Mouse (Mus musculus): ENCODE measurements around the gene Vtn. TPM values are rescaled to one million over a fixed set of nuclear protein-coding genes. Genes with fewer than 3 reads are reported as not detected.

The Vtn gene
- polyA plus RNA-seq, 1 experiment, result 6.4 TPM

- Histone ChIP-seq H3K4me1 (ENCODE audit: control insufficient read depth, insufficient read depth, insufficient read length, low read length) (no peaks in the 10 kb centered on the region), H3K4me3 (ENCODE audit: insufficient read depth, low read depth, low read length) (no peak overlapping the region; the same call in 1 of the 2 replicates), H3K27ac (replicated peaks; ENCODE audit: low read depth, low read length) (no peak overlapping the region)
Observed at GRCm38 (mm10) chr11:78513106-78513790, 14.4 kb downstream of the Vtn start.

GRCm38 (mm10) chr11:78515549-78516325, 16.8 kb downstream of the Vtn start:
- Histone ChIP-seq H3K4me1 (ENCODE audit: control insufficient read depth, insufficient read depth, insufficient read length, low read length) (no peaks in the 10 kb centered on the region), H3K27ac (replicated peaks; ENCODE audit: low read depth, low read length) (no peak overlapping the region)

GRCm38 (mm10) chr11:78518931-78519330, 20.0 kb downstream of the Vtn start:
- H3K4me1 ChIP-seq (ENCODE audit: control insufficient read depth, insufficient read depth, insufficient read length, low read length), result no peaks in the 10 kb centered on the region
- no peak overlapping the region for H3K27ac ChIP-seq (replicated peaks; ENCODE audit: low read depth, low read length)
- no peak overlapping the region for H3K4me3 ChIP-seq (ENCODE audit: insufficient read depth, low read depth, low read length)

More at GRCm38 (mm10) chr11:78515549-78516325, 16.8 kb downstream of the Vtn start:
- H3K4me3 ChIP-seq (ENCODE audit: insufficient read depth, low read depth, low read length), result no peak overlapping the region

- no peaks in the 10 kb centered on the region for H3K4me1 ChIP-seq (ENCODE audit: control insufficient read depth, insufficient read depth, insufficient read length, low read length)
- H3K27ac ChIP-seq (replicated peaks; ENCODE audit: low read depth, low read length), result no peak overlapping the region
- no peak overlapping the region for H3K4me3 ChIP-seq (ENCODE audit: insufficient read depth, low read depth, low read length)
Observed at GRCm38 (mm10) chr11:78521880-78522279, 23.0 kb downstream of the Vtn start.

- H3K4me1 ChIP-seq (ENCODE audit: control insufficient read depth, insufficient read depth, insufficient read length, low read length), result no peaks in the 10 kb centered on the region
- peak overlapping the region; percentile 7 for H3K27ac ChIP-seq (replicated peaks; ENCODE audit: low read depth, low read length)
- no peak overlapping the region for H3K4me3 ChIP-seq (ENCODE audit: insufficient read depth, low read depth, low read length)
Observed at GRCm38 (mm10) chr11:78522481-78522997, 23.6 kb downstream of the Vtn start.

GRCm38 (mm10) chr11:78523241-78523955, 24.5 kb downstream of the Vtn start:
- Histone ChIP-seq H3K4me1 (ENCODE audit: control insufficient read depth, insufficient read depth, insufficient read length, low read length) (no peaks in the 10 kb centered on the region), H3K4me3 (ENCODE audit: insufficient read depth, low read depth, low read length) (no peak overlapping the region), H3K27ac (replicated peaks; ENCODE audit: low read depth, low read length) (peak overlapping the region; percentile 55)

GRCm38 (mm10) chr11:78524838-78525237, 25.9 kb downstream of the Vtn start:
- Histone ChIP-seq H3K27ac (replicated peaks; ENCODE audit: low read depth, low read length) (no peak overlapping the region), H3K4me1 (ENCODE audit: control insufficient read depth, insufficient read depth, insufficient read length, low read length) (peaks cover under 1% of the 10 kb centered on the region; the same call in 1 of the 2 replicates), H3K4me3 (ENCODE audit: insufficient read depth, low read depth, low read length) (no peak overlapping the region)

- Histone ChIP-seq H3K4me3 (ENCODE audit: insufficient read depth, low read depth, low read length) (no peak overlapping the region), H3K27ac (replicated peaks; ENCODE audit: low read depth, low read length) (no peak overlapping the region), H3K4me1 (ENCODE audit: control insufficient read depth, insufficient read depth, insufficient read length, low read length) (peaks cover 6% of the 10 kb centered on the region)
Observed at GRCm38 (mm10) chr11:78528714-78529113, 29.8 kb downstream of the Vtn start.

GRCm38 (mm10) chr11:78530001-78530400, 31.1 kb downstream of the Vtn start:
- Histone ChIP-seq H3K4me3 (ENCODE audit: insufficient read depth, low read depth, low read length) (peak overlapping the region; percentile 31; the same call in 1 of the 2 replicates), H3K27ac (replicated peaks; ENCODE audit: low read depth, low read length) (peak overlapping the region; percentile 97), H3K4me1 (ENCODE audit: control insufficient read depth, insufficient read depth, insufficient read length, low read length) (peaks cover 12% of the 10 kb centered on the region)

- peaks cover 12% of the 10 kb centered on the region for H3K4me1 ChIP-seq (ENCODE audit: control insufficient read depth, insufficient read depth, insufficient read length, low read length)
- H3K27ac ChIP-seq (replicated peaks; ENCODE audit: low read depth, low read length), result peak overlapping the region; percentile 97
- peak overlapping the region; percentile 31 for H3K4me3 ChIP-seq (ENCODE audit: insufficient read depth, low read depth, low read length)
Observed at GRCm38 (mm10) chr11:78531046-78531445, 32.2 kb downstream of the Vtn start.

- peak overlapping the region; percentile 10 for H3K4me3 ChIP-seq (ENCODE audit: insufficient read depth, low read depth, low read length)
Observed at GRCm38 (mm10) chr11:78531515-78531914, 32.6 kb downstream of the Vtn start.

GRCm38 (mm10) chr11:78534516-78534915, 35.6 kb downstream of the Vtn start:
- Histone ChIP-seq H3K4me1 (ENCODE audit: control insufficient read depth, insufficient read depth, insufficient read length, low read length) (peaks cover 14% of the 10 kb centered on the region), H3K27ac (replicated peaks; ENCODE audit: low read depth, low read length) (peak overlapping the region; percentile 96), H3K4me3 (ENCODE audit: insufficient read depth, low read depth, low read length) (peak overlapping the region; percentile 89)

More at GRCm38 (mm10) chr11:78531515-78531914, 32.6 kb downstream of the Vtn start:
- H3K4me1 ChIP-seq (ENCODE audit: control insufficient read depth, insufficient read depth, insufficient read length, low read length), result peaks cover 12% of the 10 kb centered on the region
- H3K27ac ChIP-seq (replicated peaks; ENCODE audit: low read depth, low read length), result peak overlapping the region; percentile 84

GRCm38 (mm10) chr11:78535376-78536079, 36.6 kb downstream of the Vtn start:
- Histone ChIP-seq H3K4me3 (ENCODE audit: insufficient read depth, low read depth, low read length) (peak overlapping the region; percentile 89), H3K27ac (replicated peaks; ENCODE audit: low read depth, low read length) (peak overlapping the region; percentile 96)

GRCm38 (mm10) chr11:78536080-78536689, 37.3 kb downstream of the Vtn start, which contains the start of the genes Tnfaip1 and Ift20:
Gene Tnfaip1, minus strand, starts transcription at chr11:78536332.
Gene Ift20, plus strand, starts transcription at chr11:78536361.
- peaks cover 9% of the 10 kb centered on the region; the same call in 1 of the 2 replicates for H3K4me1 ChIP-seq (ENCODE audit: control insufficient read depth, insufficient read depth, insufficient read length, low read length)

More at GRCm38 (mm10) chr11:78535376-78536079, 36.6 kb downstream of the Vtn start:
- H3K4me1 ChIP-seq (ENCODE audit: control insufficient read depth, insufficient read depth, insufficient read length, low read length), result peaks cover 9% of the 10 kb centered on the region; the same call in 1 of the 2 replicates

More at GRCm38 (mm10) chr11:78536080-78536689, 37.3 kb downstream of the Vtn start, which contains the start of the genes Tnfaip1 and Ift20:
- Histone ChIP-seq H3K4me3 (ENCODE audit: insufficient read depth, low read depth, low read length) (peak within 1 kb of the TSS; percentile 89), H3K27ac (replicated peaks; ENCODE audit: low read depth, low read length) (peak within 1 kb of the TSS; percentile 96)
